Mouse (Mus musculus) embryo, embryonic 11 days (tissue): Measurements from ENCODE around the gene P4ha3.
A peak's percentile ranks its signal among the peaks of the same experiment; 100 is the strongest.

ENCODE experiments used
- DNase-seq: peaks from one replicate; pipeline ENCODE4 v3.0.0-alpha.2; 2015

Gene P4ha3

DNA sequence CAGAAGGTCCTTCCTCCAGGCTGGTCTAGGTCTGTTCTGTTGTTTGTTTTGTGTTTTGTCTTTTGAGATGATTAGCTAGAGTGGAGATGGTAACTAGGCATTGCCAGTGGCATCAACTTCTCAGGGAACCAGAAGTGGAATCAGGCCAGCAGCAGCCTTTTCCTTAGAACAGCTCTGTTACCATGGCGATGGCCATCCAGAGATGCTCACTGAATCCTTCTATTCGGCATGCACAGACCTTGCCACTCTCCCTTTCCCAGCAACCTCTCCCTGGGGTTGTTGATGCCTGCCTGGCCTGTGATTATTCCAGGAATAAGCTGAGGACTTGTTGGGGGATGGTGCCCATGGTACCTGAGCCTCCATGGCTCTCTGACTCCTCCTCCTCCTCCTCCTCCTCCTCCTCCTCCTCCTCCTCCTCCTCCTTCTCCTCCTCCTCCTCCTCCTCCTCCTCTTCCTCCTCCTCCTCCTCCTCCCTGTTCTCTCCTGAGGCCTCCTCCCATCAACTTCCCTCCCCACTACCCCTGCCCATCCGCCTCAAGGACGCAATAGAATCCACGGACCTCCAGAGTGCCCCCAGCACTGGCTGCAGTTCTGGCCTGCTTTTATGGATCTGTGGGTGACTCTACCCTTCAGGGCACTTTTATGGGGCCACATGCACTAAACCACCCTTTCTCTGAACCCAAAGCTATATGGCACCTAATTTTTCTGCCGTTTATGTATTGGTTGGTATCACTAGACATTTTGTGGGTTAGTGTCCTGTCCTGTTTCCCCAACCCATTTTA is 22.7 kb downstream of the P4ha3 start:
- DNase-seq, result peak; percentile 55

- DNase-seq, result no peak
Observed at GRCm38 (mm10) chr7:100309216-100309615, 23.9 kb downstream of the P4ha3 start.

- DNase-seq, result no peak
Observed at GRCm38 (mm10) chr7:100309679-100310078, 24.4 kb downstream of the P4ha3 start.

GRCm38 (mm10) chr7:100310290-100310689 is 25.0 kb downstream of the P4ha3 start:
- no peak for DNase-seq

- DNase-seq, result no peak
Observed at GRCm38 (mm10) chr7:100312716-100313115, 27.4 kb downstream of the P4ha3 start.

DNA sequence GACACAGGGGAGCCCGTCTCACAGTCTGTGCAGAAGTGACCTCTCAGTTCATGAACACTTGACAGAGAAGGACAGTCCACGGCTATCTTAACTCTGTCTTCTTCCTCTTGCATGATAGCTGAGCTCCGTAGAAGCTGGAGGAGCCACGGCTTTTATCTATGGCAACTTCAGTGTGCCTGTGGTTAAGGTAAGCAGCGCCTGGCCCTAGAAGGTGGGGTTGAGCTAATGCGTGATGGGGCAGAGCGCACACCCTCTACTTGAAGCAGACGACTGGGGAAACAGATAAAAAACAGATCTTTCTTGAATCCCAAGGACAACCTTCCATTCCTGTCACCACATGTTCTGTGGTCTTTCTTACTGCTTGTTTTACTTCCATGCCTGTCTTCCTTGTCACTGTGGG is 31.6 kb downstream of the P4ha3 start:
- no peak for DNase-seq

GRCm38 (mm10) chr7:100317534-100317933 is 32.2 kb downstream of the P4ha3 start:
- DNase-seq, result no peak

GRCm38 (mm10) chr7:100323721-100324120 is 38.4 kb downstream of the P4ha3 start:
- DNase-seq, result no peak

DNA sequence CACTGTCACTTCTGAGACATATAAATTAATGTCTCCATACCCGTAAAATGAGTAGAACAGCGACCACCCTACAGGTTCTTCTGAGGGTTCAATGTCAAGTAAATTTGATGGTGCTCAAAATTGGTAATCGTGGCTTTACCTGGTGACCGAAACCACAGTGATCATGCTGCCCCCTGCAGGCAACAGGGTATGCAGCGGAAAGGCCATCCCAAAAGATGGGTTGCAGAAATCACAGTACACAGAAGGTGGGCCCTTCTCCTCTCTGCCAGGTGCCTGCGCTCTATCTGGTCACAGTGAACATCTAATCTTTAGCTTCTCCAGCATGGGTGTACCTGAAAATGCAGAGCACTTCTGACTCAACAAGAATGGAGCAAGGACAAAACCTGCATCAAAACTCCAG is 40.2 kb downstream of the P4ha3 start:
- DNase-seq, result peak; percentile 45

GRCm38 (mm10) chr7:100327514-100327913 is 42.2 kb downstream of the P4ha3 start:
- DNase-seq, result no peak

DNA sequence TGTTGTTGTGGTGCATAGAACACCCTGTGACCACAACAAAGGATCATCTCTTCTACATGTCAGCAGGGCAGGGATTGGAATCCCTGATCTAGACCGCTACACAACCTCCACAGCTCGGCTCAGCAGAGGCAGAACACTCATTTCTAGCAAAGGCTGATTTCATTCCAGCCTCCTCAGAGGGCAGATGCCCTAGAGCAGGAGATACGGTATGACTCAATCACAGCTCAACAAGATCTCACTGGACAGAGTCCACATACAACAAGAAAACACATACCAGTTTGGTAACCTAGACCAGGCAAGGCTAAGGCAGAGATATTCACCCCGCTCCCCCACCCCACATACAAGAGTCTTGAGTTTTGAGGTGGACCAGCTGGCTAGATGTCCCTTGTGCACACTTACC is 43.3 kb downstream of the P4ha3 start:
- DNase-seq, result no peak

DNA sequence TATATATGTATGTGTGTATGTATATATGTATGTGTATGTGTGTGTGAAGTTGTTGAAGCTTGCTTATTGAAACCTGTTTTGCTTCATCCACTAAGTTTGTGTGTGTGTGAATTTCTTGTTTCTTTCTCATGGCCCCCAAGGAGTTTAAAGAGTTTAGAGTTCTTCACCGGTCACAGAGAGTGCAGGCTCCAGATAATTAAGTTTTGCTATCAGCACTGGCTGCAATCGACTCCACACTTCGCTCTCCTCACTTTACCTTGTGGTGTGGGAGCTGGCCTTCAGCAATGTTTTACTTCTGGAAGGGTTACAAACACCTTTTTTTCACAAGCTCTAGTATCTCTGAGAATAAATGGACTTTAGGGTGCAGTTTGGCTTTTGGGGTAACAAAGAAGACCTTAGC is 45.9 kb downstream of the P4ha3 start:
- no peak for DNase-seq

GRCm38 (mm10) chr7:100335921-100336320 is 50.6 kb downstream of the P4ha3 start:
- no peak for DNase-seq

DNA sequence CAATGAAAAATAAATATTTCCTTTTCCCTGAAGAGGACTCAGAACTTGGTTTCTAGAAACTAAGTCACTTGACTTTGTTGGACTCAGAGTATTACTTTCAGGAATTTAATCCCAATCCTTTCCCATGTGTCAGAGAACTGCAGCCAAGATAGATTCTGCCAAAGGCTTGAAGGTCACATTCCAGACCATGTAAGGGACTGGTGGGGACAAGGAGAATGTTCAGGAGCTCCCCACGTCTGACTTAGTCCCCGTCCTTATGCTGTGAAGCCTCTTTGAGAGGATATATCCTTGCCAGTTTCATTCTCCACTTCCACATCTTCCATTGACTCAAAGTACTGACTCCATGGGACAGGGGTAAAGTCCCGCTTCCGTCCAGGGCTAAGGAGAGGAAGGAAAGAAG is 69.7 kb downstream of the P4ha3 start:
- DNase-seq, result no peak

- DNase-seq, result no peak
Observed at GRCm38 (mm10) chr7:100356324-100356723, 71.0 kb downstream of the P4ha3 start.

- DNase-seq, result no peak
Observed at GRCm38 (mm10) chr7:100356768-100357167, 71.4 kb downstream of the P4ha3 start.

- DNase-seq, result no peak
Observed at GRCm38 (mm10) chr7:100357856-100358255, 72.5 kb downstream of the P4ha3 start.

DNA sequence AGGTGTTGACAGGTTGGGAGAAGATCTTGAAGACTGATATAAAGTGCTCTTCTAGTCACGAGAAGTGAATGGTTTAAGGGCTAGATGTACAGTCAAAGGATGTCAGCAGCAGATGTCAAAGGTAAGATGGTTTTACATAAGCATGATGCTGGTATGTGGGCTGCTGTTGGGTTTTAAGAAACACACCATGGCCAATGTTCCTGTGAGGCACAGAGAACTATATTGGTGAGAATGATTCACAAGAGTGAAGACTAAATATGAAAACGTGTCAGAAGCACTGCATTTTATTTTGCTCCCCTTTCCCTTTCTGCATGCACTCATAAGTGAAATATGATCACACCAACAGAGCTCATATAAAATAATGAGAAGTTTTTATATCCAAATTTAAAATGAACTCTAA is 77.8 kb downstream of the P4ha3 start:
- no peak for DNase-seq

- DNase-seq, result peak; percentile 29
Observed at GRCm38 (mm10) chr7:100364888-100365287, 79.6 kb downstream of the P4ha3 start.
